Mouse (Mus musculus) left cerebral cortex, postnatal 36 days (tissue): ENCODE results near the gene 1810043G02Rik. TPM values are rescaled to one million over a fixed set of nuclear protein-coding genes. Genes with fewer than 3 reads are reported as not detected.
"Not testable (repeated sequence)": the region's sequence is repeated elsewhere in the genome, so short reads cannot be mapped to it uniquely, and the experiment has no call there.

ENCODE experiments used
- DNase-seq, 2 experiments: peaks; one replicate each; pipeline ENCODE4 v3.0.0; 2021 to 2022; ENCODE audit warnings: low spot score in 2 of 2, mixed read lengths in 1 of 2
- intact Hi-C: fragments of 180-260 bp; cut with DNase I; formaldehyde crosslinking; loops from one replicate; pipeline ENCODE4 v1.15.1; 2025
- total RNA-seq, 2 experiments: library from RNA; stranded (reverse); gene quantifications; 2 replicates each; pipeline ENCODE4 v1.2.3; 2021

The 1810043G02Rik gene
- total RNA-seq: 10 to 100 TPM; 32.7 to 38.1 TPM

DNA sequence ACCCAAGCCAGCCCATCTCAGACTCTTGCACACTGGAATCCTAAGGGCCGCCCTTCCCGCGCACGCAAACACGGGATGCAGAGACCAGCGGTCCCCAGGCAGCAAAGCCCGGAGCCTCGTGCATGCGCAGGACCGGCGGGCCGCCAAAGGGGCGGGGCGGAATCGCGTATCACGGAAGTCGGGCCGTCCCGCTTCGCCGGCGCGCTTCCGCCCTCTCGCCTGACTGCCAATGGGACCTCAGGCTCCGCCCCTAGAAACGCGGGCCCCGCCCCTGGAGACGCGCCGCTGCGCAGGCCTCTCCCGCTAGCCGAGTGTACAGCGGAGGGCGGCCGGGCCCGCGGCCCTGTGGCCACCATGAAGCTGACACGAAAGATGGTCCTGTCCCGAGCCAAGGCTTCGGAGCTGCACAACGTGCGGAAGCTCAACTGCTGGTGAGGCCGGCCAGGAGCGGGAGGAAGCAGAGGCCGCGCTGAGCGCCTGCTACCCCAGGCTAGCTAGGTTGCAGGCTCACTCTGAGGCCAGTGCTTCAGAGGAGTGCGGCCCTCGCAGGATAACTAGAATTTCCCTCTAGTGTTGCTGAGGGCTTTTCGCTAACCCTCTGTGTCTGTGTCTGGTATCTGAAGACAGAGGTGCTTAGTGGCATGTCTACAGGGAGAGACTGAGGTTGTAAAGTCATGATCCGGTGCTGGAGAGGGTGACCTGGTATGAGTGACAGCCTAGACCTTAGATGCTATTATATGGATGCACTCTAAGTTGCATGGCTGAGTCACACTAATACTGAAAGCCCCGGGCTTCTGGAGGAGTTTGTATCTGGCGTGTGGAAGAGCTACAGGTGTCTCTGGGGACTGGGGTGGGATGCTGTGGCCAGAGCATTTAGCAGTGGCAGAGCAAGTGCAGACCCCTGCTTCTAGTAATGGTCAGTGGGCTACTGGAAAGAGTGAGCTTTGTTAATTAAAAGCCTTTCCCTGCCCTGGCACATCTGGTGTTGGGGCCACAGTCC, at the start of gene 1810043G02Rik:
Gene 1810043G02Rik (plus strand): TSS at position 174 of the 1,000 bp plus-strand sequence.
- intact Hi-C loops: loop anchor here (5.0 kb wide), 2 partner anchors 34 to 351 kb away; partner anchors contain the start of gene Pfkl
- DNase-seq: peak; percentile 99

DNA sequence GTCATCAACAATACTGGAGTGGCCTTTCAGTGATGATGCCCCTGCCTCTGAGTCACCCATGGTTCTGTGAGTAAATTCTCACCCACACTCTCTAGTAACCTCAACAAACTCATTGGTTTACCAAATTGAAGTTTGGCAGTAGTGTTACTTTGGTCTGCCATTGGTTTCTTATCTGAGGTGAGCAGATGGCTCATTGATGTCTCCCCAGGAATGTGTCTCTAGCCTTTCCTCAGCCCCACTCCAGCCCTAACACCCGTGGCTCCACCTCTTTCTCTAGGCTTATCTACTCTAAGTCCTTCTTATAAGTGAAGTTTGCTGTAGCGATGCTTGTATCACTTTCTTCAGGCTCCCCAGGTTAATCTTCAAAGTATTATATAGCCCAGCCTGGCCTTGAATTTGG, 38.6 kb upstream of the 1810043G02Rik start:
- no peak for DNase-seq
- intact Hi-C loops: no loop called here

DNA sequence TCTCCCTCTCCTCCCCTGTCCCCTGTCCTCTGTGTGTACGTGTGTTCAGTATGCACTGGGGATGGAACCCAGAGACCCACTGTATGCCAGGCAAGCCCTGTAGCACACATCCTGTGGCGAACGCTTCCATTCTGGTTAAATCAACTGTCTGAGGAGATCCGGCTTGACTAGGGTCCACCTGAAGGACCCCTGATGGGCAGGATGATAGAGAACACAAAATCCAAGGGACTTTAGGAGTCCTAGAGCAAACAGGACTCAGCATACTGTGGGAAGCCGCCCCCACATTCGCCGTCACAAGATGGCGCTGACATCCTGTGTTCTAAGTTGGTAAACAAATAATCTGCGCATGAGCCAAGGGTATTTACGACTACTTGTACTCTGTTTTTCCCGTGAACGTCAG, 27.9 kb upstream of the 1810043G02Rik start:
- DNase-seq, intact Hi-C loops: not testable (repeated sequence)

DNA sequence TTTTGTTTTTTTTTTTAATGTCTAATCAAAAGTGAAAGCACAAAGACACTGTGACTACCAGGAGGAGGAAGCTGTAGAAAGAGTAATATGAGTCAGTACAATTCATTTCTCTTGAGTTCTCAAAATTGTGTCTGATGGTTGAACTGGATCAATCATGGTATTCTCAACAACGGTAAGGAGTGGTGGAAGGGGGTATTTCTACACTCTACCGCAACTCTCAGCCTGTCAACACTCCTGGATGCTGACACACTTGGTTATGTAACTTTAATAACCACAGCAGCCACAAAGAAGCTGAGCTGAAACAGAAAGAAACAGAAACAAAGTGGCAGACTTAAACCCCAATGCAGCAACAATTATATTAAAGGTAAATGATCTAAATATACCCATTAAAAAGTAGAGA, 15.6 kb upstream of the 1810043G02Rik start:
- intact Hi-C loops: no loop called here
- no peak for DNase-seq

DNA sequence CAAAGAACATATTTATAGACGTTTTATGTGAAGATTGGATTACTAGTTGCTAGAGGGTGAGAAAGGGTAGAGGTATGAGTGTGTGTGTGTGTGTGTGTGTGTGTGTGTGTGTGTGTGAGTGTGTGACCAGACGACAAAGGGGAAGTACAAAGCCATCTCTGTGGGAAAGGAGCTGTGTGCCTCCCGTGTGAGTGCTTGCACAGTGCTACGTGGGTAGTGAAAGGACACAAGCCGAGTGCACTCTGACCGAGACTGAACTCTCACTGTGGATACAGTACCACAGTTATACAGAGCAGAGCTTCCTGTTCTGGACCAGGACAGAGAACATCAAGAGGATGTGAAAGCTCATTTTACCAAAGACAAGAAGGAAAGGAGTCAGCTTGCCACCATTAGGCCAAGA, 14.4 kb upstream of the 1810043G02Rik start:
- intact Hi-C loops: no loop called here

DNA sequence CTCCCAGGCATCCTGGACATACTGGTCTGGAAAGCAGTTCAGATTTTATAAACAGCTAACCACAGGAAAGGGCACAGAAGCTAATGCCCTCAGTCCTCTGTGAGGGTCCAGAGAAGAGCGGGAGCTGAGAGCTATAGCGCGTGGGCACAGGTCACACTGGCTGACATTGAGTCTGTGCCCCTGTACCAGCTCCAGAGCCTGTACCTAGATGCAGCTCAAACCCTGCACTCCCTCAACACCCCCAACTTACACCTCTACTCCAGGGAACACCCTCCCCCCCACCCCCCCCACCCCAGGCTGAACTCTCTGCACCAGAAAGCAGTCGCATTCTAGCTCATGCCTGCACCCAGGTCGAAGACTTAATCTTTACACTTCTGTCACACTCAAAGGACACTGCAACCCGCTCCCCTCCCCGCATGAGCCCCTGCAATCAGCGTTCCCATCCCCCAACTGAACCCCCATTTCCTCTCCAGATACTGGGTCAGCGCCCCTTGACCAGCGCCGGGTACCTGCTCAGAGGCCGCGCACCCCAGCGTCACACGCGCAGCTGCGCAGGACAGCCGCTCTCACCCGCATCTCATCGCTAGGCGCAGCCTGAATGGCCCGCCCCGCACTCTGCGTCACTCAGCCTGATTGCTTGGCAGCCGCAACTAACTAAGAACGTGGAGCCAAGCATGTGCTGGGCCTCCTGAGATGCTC, 8.9 kb upstream of the 1810043G02Rik start:
- intact Hi-C loops: no loop called here
- peak; percentile 69 to 71 for DNase-seq

More for the DNA sequence above, 14.4 kb upstream of the 1810043G02Rik start:
- DNase-seq: no peak

DNA sequence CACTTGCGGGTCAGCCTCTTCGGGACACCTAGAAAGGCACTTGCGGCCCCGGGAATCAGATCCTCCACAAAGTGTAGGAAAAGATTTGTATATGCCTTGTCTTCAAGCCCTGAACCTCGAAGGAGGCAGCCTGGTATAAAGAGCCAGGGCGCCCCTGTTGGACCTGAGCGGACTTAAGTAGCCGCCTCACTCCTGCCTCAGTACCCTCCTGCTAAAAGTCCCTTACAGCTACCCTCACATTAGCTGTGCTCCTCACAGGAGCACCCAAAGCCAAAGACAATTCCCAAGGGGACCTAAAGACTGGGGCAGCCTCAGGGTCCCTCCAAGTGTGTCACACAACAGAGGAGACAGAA, 8.4 kb upstream of the 1810043G02Rik start:
- intact Hi-C loops: no loop called here
- DNase-seq: no peak

DNA sequence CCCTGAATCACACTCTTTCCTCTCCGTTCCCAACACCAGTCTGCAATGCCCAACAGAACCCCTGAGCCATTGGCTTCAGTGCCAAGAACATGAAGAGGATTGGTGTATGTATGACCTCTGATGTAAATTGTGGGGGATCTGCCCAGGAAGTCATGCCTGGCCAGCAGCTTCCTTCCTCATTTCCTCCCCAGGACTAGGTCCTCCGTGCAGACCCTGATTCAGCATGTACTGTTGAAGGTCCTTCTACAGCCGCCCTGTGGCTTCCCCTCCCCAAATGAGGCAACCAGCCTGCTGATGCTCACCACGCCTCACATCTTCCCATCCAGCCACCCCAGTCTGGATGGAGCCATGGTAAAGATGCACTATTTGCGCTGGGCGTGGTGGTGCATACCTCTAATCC, 7.8 kb upstream of the 1810043G02Rik start, which contains the start of gene Trpm2:
Gene Trpm2 (minus strand): TSS at position 83 of the 400 bp plus-strand sequence.
- intact Hi-C loops: no loop called here
- DNase-seq: no peak

DNA sequence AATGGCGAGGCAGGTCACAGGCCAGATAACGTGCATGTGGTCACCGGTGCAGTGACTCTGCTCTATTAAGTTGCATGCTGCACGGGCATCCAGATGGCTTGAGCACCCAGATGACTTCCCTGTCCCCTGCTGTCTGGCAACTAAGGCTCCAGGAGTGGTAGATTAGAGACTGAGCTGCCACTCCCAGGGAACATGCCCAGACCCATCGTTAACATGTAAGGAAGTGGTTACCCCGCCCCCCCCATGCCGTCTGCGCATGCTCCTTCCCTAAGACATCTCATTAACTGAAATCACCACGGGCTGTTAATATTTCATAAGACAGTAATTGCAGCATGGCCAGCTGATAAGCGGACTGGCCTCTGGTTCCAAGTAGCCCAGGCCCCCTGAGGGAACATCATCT, 7.1 kb upstream of the 1810043G02Rik start:
- intact Hi-C loops: no loop called here
- no peak for DNase-seq

DNA sequence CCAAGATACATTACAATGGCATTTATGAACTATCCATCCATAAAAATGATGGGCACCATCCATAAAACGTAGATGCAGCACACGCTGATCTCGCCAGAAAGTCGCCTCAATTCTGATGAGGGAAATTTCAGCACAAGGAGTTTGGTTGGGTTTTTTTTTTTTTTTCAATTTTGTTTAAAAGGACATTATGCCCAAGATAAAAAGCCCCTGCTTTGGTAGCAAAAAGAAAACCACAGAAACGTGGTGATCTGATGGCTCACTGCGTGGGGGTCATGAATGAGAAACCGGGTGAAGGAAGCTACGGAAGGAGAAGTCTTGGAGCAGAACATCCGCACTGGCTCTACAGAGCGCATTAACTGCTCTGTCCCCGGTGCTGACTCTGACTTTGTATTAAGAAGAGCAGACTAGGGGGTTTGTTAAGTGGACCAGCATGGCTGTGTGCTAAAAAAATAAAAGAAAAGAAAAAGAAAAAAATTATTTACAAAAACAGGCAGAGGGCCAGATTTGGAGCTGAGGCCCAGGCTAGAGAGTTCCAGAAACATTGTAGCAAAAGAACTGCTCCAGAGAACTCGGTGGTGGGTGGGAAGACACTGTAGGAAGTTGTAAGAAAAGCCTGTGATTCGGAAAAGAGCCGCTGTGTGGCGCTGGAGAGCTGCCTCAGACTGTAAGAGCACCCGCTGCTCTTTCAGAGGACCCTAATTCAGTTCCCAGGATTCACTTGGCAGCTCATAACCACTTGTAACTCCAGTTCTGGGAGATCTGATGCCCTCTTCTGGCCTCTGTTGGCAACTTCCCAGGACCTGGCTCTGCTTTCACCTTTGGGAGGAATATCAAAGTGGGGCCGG, 6.4 kb upstream of the 1810043G02Rik start:
- intact Hi-C loops: no loop called here
- no peak for DNase-seq

DNA sequence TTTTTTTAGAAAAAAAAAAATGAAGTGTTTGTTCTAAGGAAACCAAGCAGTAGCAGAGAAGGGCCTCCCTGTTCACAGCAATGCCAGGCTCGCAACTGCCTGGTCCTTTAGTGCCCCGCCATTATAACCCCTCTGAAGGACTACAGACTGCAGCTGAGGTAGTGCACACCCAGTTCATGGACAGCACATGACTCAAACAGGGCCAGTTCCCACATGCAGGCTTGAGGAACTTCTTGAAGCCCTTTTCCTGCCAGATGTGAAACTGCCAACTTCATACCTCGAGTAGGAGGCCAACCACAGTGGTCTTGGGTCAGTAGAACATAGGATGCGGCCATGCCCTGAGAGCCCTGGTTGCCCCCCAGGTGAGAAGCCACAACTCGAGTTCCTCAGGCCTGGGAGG, 4.0 kb upstream of the 1810043G02Rik start:
- DNase-seq: no peak
- intact Hi-C loops: no loop called here

DNA sequence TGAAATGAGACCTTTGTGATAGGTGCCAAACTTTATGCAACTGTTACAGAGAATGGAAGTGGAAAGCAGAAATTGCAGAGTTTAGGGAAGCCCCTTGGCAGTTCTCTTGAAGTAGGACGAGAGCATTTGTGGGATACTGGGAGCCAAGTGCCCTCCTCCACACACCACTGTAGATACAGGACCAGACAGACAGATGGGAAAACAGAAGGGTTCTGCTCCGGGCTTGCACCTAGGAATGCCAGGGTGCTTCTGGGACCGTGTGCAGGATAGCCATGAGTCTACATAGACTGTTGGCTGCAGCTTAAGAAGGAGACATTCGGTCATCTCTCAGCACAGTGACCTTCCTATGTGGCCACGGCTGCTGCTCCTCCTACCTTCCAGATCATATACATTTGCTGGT, 3.5 kb upstream of the 1810043G02Rik start:
- DNase-seq: no peak
- intact Hi-C loops: loop anchor here (5.0 kb wide), 2 partner anchors 37 to 348 kb away; partner anchors contain the start of gene Pfkl

DNA sequence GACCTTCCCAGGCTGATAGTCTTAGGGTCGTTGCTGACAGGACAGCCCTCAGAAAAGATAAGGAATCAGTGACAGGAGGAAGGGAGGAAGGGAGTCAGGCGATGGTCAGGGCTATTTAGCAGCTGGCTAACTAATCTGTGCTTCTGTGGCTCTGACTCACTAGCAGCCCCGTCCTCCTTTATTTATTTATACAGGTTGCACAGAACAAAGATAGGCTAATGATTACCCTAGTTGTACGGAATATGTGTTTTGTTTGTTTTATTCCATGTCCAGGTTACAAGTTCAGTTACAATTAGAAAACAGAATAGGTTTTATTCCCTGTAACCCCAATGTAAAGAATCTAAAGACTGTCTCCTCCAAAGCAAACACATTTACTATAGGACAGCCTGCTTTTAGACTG, 2.7 kb upstream of the 1810043G02Rik start:
- no peak for DNase-seq
- intact Hi-C loops: loop anchor here (5.0 kb wide), 2 partner anchors 37 to 348 kb away; partner anchors contain the start of gene Pfkl

DNA sequence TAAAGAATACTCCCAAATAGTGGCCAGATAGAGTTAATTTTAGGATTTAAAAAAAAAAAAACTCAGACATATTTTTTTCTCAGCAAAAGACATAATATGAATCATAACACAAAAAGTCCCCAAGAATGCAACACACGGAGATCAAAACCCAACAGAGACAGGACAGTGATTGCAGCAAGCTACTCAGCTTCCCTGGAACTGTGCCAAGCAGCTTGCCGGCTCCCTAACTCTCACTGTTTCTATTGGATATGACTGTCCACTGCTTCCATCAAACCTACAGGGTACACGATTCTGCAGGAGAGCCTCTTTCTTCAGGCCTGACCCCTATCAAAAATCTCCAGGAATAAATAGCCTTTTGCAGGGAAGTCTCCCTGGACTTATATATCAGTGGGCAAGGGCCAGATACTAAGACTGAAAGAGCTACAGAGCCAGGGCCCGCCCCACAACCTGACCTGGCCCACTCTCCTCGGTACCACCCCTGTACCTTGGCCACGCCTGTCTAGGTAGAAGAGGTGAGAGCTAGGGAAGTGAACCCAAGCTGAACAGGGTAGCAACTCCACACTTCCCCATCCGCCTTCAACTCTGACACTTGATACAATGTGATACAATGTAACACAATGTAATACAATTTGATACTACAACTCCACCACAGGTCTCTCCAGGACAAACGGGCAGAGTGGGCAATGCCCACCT, 1.7 kb upstream of the 1810043G02Rik start:
- intact Hi-C loops: loop anchor here (5.0 kb wide), 2 partner anchors 36 to 349 kb away; partner anchors contain the start of gene Pfkl
- no peak for DNase-seq

DNA sequence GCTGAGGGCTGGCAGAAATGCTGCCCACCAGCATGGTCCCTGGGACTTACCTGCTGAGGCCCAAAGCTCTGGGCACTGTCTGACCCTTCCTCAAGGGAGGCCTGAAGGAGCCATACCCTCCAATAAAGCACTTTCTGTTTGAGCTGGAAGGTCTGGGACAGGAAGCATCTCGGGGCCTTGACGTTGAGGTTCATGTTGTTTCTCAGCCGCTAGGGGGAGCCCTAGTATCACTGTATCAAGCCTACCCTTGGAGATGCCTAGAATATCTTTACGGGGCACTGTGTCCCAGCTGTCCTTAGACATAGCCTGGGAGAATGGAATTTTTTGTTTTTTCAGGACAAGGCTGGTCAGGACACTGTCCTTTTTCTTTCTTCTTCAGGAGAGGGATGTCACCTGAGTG, 6.3 kb downstream of the 1810043G02Rik start:
- intact Hi-C loops: loop anchor here (5.0 kb wide), 1 partner anchor 43 kb away; no protein-coding TSS in a partner anchor
- DNase-seq: peak; percentile 63 to 76

DNA sequence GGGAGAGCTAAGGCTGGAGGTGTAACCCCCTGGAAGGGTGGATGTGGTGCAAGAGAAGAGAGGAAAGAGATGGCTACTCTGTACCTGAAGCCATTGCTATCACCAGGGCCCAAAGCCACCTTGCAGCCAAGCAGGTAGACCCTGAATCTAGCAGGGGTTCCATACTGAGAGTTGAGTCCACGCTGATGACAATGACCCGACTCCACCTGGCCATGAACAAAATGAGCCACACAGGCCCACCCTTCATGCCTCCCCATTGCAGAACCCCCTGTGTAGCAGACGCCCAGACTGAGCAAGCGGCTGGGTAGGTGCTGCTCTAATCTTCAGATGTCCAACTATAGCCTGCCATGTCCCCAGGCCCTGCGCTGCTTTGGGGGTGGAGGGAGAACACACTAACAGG, 7.5 kb downstream of the 1810043G02Rik start:
- intact Hi-C loops: no loop called here
- no peak for DNase-seq

DNA sequence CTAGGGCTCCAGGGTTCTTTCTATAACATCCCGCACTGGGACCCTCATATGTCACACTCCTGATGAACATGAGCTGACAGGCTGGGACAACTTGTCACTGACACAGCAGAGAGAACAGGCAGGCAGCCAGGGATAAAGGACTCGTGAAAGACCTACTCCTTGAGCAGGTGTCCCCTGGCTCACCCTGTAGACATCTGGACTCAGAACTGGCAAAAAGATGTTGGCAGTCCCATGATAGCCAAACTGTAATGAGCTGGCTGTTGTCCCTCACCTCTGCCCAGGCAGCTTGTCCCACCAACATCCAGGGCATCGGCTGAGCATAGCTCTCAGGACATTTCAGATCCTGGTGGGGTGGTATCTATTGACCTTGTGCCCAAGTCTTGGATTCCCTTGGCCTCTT, 17.3 kb downstream of the 1810043G02Rik start:
- intact Hi-C loops: no loop called here
- DNase-seq: no peak

DNA sequence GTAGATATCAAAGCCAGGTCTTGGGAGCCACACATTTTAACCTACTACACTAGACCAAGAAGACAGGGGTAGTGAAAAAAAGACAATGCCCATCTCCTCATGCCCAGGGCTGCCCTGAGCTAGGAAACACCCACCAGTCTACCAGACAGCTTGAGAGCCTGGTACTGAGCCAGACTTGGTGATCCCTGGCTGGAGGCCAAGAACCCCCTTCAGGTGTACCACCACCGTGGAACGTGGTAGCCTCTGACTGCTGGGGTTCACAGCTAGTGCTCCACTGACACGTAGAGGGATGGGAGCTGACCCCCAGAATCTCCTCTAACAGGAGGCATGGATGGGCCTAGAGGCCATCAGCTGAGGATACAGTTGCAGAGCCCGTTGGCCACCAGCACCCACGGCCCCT, 21.9 kb downstream of the 1810043G02Rik start:
- intact Hi-C loops: no loop called here
- no peak for DNase-seq

DNA sequence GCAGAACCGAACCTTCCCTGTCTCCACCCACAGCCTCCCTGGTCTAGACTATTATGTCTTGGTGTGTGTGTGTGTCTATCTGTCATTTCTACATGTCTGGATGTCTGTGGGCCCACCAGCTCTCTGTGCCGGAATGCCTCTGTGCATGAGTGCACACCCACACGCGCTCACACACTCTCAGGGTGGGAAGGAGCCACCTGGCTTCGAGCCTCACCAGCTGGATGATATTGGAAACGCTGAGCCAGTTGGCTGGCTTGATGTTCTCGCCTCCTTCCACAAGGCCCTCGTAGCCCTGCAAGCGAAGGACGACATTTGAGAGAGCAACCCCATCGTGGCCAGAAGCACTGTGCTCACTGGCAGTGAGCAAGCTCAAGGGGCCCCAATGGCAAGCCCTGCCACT, 23.5 kb downstream of the 1810043G02Rik start:
- DNase-seq: peak; percentile 91 to 92
- intact Hi-C loops: no loop called here
